Mouse (Mus musculus) erythroblast, embryonic 14.5 days (primary cell): Measurements from ENCODE around the gene Usp39.

ENCODE experiments used
- GATA1 ChIP-seq: IDR thresholded peaks from 2 replicates; pipeline ENCODE4 v1.6.1; 2012; ENCODE audit warnings: low read length, inconsistent platforms, mixed read lengths
- TAL1 ChIP-seq: IDR thresholded peaks from 3 replicates; pipeline ENCODE4 v1.6.1; 2012; ENCODE audit warnings: low read length, inconsistent platforms, mixed read lengths

DNA sequence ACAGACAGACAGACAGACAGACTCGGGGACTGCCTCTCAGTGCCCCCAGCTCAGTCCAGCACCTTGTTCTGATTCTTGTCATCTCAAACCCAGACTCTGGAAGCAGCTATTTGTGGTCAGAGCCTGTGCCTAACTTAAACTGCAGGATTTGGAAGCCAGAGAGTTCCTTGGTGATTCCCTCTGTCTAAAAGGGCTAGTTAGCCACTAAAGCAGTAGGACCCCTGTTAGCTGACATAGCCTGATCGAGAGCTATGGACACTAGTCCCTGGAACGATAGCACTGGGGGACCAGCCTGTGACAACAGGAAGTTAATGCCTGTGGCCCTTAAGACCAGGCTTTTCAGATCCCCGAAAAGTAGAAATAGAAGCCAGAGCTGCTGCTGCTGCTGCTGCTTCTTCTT, 66.1 kb downstream of the Usp39 start:
- no peak for TF ChIP-seq GATA1
- no peak for TF ChIP-seq TAL1
